Mouse (Mus musculus): Measurements from ENCODE around the gene Gpr137b.
"Not testable (repeated sequence)": the region's sequence is repeated elsewhere in the genome, so short reads cannot be mapped to it uniquely, and the experiment has no call there.

DNA sequence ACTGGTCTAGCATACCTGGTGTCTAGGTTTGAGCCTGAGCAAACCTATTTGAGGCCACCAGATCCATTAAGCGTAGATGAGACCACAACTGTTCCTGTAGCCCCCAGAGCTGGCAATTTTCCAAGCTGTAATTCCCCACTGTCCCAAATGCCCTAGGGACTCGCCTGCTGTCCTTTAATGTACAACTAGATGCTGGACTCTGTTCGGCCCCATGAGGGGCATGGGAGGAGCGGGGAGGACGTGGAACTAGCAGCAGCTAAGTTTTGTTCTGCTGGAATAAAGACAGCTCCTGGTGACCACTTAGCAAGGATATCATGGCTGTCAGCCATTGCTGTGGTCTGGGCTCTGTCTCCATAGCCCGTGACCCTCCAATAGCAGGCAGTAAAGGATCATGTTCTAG lies 11.7 kb upstream of the Gpr137b start:
- TF ChIP-seq CTCF, POLR2A (IDR thresholded peaks at IDR 0.05; ENCODE audit: insufficient read depth, low read depth, low read length): not testable (repeated sequence)

All from olfactory bulb, adult 2 months (tissue).